Mouse (Mus musculus): Measurements from ENCODE around the gene Gm44511. TPM values are rescaled to one million over a fixed set of nuclear protein-coding genes. Genes with fewer than 3 reads are reported as not detected.
A peak's percentile ranks its signal among the peaks of the same experiment; 100 is the strongest.

Gene Gm44511
- polyA plus RNA-seq, 1 experiment from 2014 or later: not detected

DNA sequence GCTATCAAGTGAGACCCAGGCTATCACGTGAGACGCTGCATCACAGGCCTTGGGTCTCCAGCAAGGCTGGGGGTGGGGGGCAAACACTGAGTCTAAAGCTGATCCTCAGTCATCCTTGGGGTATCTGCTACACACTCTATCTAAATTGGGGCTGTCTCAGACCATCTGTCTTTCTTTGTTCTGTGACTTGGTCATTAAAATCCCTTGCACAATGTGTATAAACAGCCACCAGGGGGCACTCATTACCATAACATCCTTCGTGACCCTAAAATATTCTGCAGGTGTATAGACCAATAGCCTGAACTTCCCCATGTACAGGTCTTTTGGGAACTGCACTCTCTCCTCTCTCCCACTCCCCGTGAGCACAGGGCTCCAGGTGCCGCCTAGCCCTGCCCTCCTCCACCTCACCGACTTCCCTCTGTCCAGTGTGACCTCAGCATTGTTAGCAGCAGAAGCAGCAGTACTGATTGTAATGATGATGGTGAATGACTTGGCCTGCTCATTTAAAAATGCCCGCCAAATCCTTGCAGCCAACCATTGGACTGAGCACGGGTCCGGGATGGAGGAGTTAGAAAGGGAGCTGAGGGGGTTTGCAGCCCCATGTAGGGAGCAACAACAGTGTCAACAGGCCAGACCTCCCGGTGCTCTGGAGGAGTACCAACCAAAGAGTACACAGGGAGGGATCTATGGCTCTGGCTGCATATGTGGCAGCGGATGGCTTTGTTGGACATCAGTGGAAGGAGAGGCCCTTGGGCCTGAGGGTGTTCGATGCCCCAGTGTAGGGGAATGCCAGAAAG lies 28.1 kb upstream of the Gm44511 start:
- no peak overlapping the region for H3K4me3 ChIP-seq (ENCODE audit: low read depth, low read length)
- 50% methylated on average over 12 of the region's 12 CpGs for WGBS
- H3K27ac ChIP-seq (ENCODE audit: low read depth): 0 out of 2 replicates have a peak overlapping the region, but pooled peaks have one; percentile 12
- peak; percentile 80 for TF ChIP-seq CTCF (IDR thresholded peaks at IDR 0.05; ENCODE audit: low read depth)
- H3K36me3 ChIP-seq (ENCODE audit: insufficient read depth): no peaks in the 10 kb centered on the region
- H3K9me3 ChIP-seq (ENCODE audit: low read depth, low read length): no peaks in the 10 kb centered on the region
- H3K4me1 ChIP-seq (ENCODE audit: insufficient read depth): peaks cover 22% of the 10 kb centered on the region
- DNase-seq (peak; percentile 86), ATAC-seq (ENCODE audit: insufficient read depth) (peak; percentile 28; the same call in 1 of the 2 replicates)
- no peaks in the 10 kb centered on the region for H3K27me3 ChIP-seq (ENCODE audit: insufficient read depth, low read length)
- H3K4me2 ChIP-seq: no peak overlapping the region
- no peak overlapping the region for H3K9ac ChIP-seq

DNA sequence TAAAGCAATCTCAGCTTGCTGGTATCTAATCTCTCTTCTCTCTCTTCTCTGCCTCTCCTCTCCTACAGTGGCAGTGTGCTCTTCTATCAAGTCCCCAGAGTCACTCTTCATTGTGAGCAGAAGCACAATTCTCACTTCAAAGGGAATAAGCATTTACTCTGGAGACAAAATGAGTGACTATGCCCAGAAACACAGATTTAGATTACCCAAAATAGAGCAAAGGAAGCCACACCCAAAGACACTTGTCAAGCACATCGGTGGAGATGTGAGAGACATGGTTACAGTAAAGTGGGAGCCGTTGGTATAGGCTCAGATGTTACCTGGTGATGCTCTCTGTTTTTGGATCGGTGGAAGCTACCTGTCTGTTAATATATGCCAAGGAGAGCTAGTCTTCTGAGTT lies 26.7 kb upstream of the Gm44511 start:
- TF ChIP-seq CTCF (IDR thresholded peaks at IDR 0.05; ENCODE audit: low read depth): no peak
- no peaks in the 10 kb centered on the region for H3K9me3 ChIP-seq (ENCODE audit: low read depth, low read length)
- H3K4me2 ChIP-seq: no peak overlapping the region
- no peak for ATAC-seq (ENCODE audit: insufficient read depth)
- peaks cover 22% of the 10 kb centered on the region for H3K4me1 ChIP-seq (ENCODE audit: insufficient read depth)
- no peak overlapping the region for H3K9ac ChIP-seq
- WGBS: 76% methylated on average over 3 of the region's 3 CpGs
- H3K36me3 ChIP-seq (ENCODE audit: insufficient read depth): no peaks in the 10 kb centered on the region
- no peak overlapping the region for H3K4me3 ChIP-seq (ENCODE audit: low read depth, low read length)
- H3K27ac ChIP-seq (ENCODE audit: low read depth): no peak overlapping the region
- no peaks in the 10 kb centered on the region for H3K27me3 ChIP-seq (ENCODE audit: insufficient read depth, low read length)
- no peak for DNase-seq

DNA sequence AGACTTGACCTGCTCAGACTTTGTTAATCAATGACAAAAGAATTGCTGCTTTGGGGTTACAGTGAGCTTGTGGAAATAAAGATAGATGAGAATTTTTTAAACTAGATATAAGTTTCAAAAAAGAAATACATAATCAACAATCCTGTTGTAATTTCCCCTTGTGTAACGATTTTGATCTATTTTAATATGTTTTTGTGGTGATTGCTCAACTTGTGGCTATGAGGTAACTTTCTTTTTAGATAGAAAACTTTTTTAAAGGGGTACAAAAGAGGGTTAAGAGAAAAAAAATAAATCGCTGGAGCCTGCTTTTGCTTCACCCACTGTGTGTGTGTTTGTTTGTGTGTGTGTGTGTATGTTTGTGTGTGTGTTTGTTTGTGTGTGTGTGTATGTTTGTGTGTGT lies 25.0 kb upstream of the Gm44511 start:
- DNase-seq (no peak), ATAC-seq (ENCODE audit: insufficient read depth) (no peak)
- no peak for TF ChIP-seq CTCF (IDR thresholded peaks at IDR 0.05; ENCODE audit: low read depth)
- Histone ChIP-seq H3K27me3 (ENCODE audit: insufficient read depth, low read length) (no peaks in the 10 kb centered on the region), H3K27ac (ENCODE audit: low read depth) (peak overlapping the region; percentile 75), H3K9me3 (ENCODE audit: low read depth, low read length) (no peaks in the 10 kb centered on the region), H3K4me2 (no peak overlapping the region), H3K4me1 (ENCODE audit: insufficient read depth) (peaks cover 21% of the 10 kb centered on the region), H3K36me3 (ENCODE audit: insufficient read depth) (no peaks in the 10 kb centered on the region), H3K9ac (no peak overlapping the region), H3K4me3 (ENCODE audit: low read depth, low read length) (no peak overlapping the region)
- WGBS: 61% methylated on average over 2 of the region's 2 CpGs

DNA sequence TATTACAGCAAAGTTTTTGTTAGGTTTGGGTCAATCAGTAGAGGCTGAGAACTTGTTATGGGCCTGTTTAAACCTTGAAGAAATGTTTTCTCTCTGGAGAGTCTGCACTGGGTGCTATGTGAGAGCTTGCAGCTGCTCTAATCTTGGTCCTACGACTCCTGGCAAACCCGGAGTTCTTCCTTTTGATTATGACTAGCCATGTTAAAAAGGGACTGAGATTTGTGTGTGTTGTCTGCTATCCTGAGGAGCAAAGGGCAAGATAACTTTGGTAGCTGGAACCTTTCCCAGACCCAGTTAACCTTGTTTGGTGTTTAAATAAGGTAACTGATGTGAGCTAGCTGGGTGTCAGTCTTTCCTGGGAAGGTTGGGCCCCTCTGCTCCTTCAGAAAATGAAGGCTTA lies 24.6 kb upstream of the Gm44511 start:
- ATAC-seq (ENCODE audit: insufficient read depth) (peak; percentile 73), DNase-seq (peak; percentile 94)
- Histone ChIP-seq H3K27ac (ENCODE audit: low read depth) (peak overlapping the region; percentile 75), H3K4me2 (no peak overlapping the region), H3K9me3 (ENCODE audit: low read depth, low read length) (no peaks in the 10 kb centered on the region), H3K27me3 (ENCODE audit: insufficient read depth, low read length) (no peaks in the 10 kb centered on the region), H3K4me1 (ENCODE audit: insufficient read depth) (peaks cover 16% of the 10 kb centered on the region), H3K4me3 (ENCODE audit: low read depth, low read length) (no peak overlapping the region), H3K9ac (no peak overlapping the region), H3K36me3 (ENCODE audit: insufficient read depth) (no peaks in the 10 kb centered on the region)
- no peak for TF ChIP-seq CTCF (IDR thresholded peaks at IDR 0.05; ENCODE audit: low read depth)
- 27% methylated on average over 2 of the region's 2 CpGs for WGBS

DNA sequence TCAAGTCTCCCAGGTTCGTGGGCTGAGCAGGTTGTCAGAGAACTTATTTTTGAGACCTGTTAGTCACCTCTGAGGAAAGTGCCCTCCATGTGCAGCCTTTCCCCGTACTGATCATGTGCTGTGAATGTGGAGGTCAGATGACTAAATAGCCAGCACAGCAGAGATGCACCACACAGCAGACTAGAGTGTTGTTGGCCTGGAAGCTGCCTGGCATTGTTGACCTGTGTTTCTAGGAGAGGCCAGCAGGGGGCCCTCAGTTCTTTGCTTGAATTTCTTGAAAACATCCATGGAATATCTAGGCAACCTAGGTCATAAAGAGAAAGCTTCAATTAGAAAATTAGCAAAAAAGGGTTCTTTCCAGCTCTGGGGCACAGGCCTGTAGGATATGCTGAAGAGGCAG lies 23.8 kb upstream of the Gm44511 start:
- H3K4me2 ChIP-seq: no peak overlapping the region
- H3K9ac ChIP-seq: no peak overlapping the region
- H3K27me3 ChIP-seq (ENCODE audit: insufficient read depth, low read length): no peaks in the 10 kb centered on the region
- WGBS: 53% methylated on average over 2 of the region's 2 CpGs
- no peaks in the 10 kb centered on the region for H3K36me3 ChIP-seq (ENCODE audit: insufficient read depth)
- DNase-seq (peak; percentile 90), ATAC-seq (ENCODE audit: insufficient read depth) (peak; percentile 13; the same call in 1 of the 2 replicates)
- H3K4me1 ChIP-seq (ENCODE audit: insufficient read depth): peaks cover 12% of the 10 kb centered on the region; the same call in 1 of the 2 replicates
- H3K4me3 ChIP-seq (ENCODE audit: low read depth, low read length): no peak overlapping the region
- TF ChIP-seq CTCF (IDR thresholded peaks at IDR 0.05; ENCODE audit: low read depth): peak; percentile 80
- peak overlapping the region; percentile 75 for H3K27ac ChIP-seq (ENCODE audit: low read depth)
- H3K9me3 ChIP-seq (ENCODE audit: low read depth, low read length): no peaks in the 10 kb centered on the region

DNA sequence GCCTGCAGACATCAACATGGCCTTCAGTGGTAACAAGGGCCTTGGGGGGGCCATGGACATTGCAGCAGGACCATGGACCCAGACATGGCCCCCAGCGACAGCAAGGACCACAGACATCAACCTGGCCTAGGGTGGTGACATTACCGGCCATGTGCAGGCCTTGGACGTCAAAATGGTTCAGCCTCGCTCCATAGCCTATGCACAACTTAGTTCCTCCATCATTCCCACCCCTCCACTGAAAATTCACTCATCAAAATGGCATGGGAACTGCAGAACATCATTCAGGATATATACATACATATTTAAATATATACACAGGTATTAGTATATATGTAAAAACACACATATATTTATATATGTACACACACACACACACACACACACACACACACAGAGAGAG lies 21.3 kb upstream of the Gm44511 start:
- no peak for ATAC-seq (ENCODE audit: insufficient read depth)
- no peak overlapping the region for H3K4me2 ChIP-seq
- 0 out of 2 replicates have a peak, but pooled peaks cover 6% of the 10 kb centered on the region for H3K4me1 ChIP-seq (ENCODE audit: insufficient read depth)
- TF ChIP-seq CTCF (IDR thresholded peaks at IDR 0.05; ENCODE audit: low read depth): no peak
- H3K9ac ChIP-seq: no peak overlapping the region
- DNase-seq: no peak
- H3K36me3 ChIP-seq (ENCODE audit: insufficient read depth): no peaks in the 10 kb centered on the region
- H3K27me3 ChIP-seq (ENCODE audit: insufficient read depth, low read length): no peaks in the 10 kb centered on the region
- WGBS: 96% methylated on average over 4 of the region's 4 CpGs
- H3K9me3 ChIP-seq (ENCODE audit: low read depth, low read length): no peaks in the 10 kb centered on the region
- no peak overlapping the region for H3K27ac ChIP-seq (ENCODE audit: low read depth)
- no peak overlapping the region for H3K4me3 ChIP-seq (ENCODE audit: low read depth, low read length)

DNA sequence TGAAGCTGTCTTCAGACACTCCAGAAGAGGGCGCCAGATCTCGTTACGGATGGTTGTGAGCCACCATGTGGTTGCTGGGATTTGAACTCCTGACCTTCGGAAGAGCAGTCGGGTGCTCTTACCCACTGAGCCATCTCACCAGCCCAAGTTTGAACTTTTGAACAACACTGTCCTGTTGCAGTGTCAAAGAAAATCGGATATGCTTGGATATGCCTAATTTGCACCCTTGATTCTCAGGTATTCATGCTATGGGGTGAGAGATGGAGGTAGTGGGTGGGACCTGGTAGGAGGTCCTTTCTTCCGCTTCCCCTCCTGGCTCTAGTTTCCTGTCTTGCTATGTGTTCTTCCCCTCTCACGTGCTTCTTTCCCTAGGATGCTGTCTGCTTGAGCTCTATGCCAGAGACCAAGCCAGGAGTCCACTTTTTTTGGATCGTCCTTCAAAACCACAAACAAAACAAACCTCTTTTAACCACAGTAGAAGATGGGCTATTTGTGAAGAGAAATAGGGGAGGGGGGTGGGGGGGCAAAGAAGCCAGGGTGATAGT lies 20.0 kb upstream of the Gm44511 start:
- Histone ChIP-seq H3K4me3 (ENCODE audit: low read depth, low read length) (no peak overlapping the region), H3K9me3 (ENCODE audit: low read depth, low read length) (no peaks in the 10 kb centered on the region), H3K36me3 (ENCODE audit: insufficient read depth) (no peaks in the 10 kb centered on the region), H3K27me3 (ENCODE audit: insufficient read depth, low read length) (no peaks in the 10 kb centered on the region), H3K4me2 (no peak overlapping the region), H3K4me1 (ENCODE audit: insufficient read depth) (0 out of 2 replicates have a peak, but pooled peaks cover 6% of the 10 kb centered on the region), H3K27ac (ENCODE audit: low read depth) (no peak overlapping the region), H3K9ac (no peak overlapping the region)
- no peak for DNase-seq
- no peak for TF ChIP-seq CTCF (IDR thresholded peaks at IDR 0.05; ENCODE audit: low read depth)
- WGBS: 61% methylated on average over 6 of the region's 9 CpGs
- ATAC-seq (ENCODE audit: insufficient read depth): no peak
